Mouse (Mus musculus) limb, embryonic 11.5 days (tissue): ENCODE data around the gene Wwox. TPM values are rescaled to one million over a fixed set of nuclear protein-coding genes. Genes with fewer than 3 reads are reported as not detected.

Experiments used
- ATAC-seq: fragments of 200-750 bp; cut with Nextera tagmentation; 2 replicates; pipeline ENCODE4 v1.8.0; 2017; ENCODE audit warnings: low read depth; ENCODE audit not compliant: insufficient number of reproducible peaks, low FRiP score, low TSS enrichment
- DNase-seq: peaks from one replicate; pipeline ENCODE4 v3.0.0-alpha.2; 2015; ENCODE audit warnings: low spot score
- H3K27ac ChIP-seq: fragments of 300-500 bp; sonication (generic); replicated peaks from 2 replicates; pipeline ENCODE4 v1.5.1; 2014; ENCODE audit warnings: low read depth, mild to moderate bottlenecking, low read length
- H3K27me3 ChIP-seq: fragments of 300-500 bp; sonication (generic); 2 replicates; pipeline ENCODE4 v1.6.1; 2014; ENCODE audit warnings: mild to moderate bottlenecking, low read length, mixed read lengths; ENCODE audit not compliant: control insufficient read depth, insufficient read depth
- H3K36me3 ChIP-seq: fragments of 300-500 bp; sonication (generic); 2 replicates; pipeline ENCODE4 v1.6.1; 2014; ENCODE audit warnings: mild to moderate bottlenecking, low read length, moderate library complexity, mixed read lengths; ENCODE audit not compliant: control insufficient read depth, insufficient read depth
- H3K4me1 ChIP-seq: fragments of 300-500 bp; sonication (generic); 2 replicates; pipeline ENCODE4 v1.6.1; 2014; ENCODE audit warnings: low read length, mixed read lengths; ENCODE audit not compliant: control insufficient read depth, insufficient read depth
- H3K4me2 ChIP-seq: fragments of 300-500 bp; sonication (generic); 2 replicates; pipeline ENCODE4 v1.6.1; 2014; ENCODE audit warnings: low read depth, mild to moderate bottlenecking, moderate library complexity; ENCODE audit not compliant: severe bottlenecking
- H3K4me3 ChIP-seq: fragments of 300-500 bp; sonication (generic); 2 replicates; pipeline ENCODE4 v1.5.1; 2014; ENCODE audit warnings: low read depth, low read length
- H3K9ac ChIP-seq: fragments of 300-500 bp; sonication (generic); 2 replicates; pipeline ENCODE4 v1.6.1; 2014; ENCODE audit warnings: mild to moderate bottlenecking, low read length
- H3K9me3 ChIP-seq: fragments of 300-500 bp; sonication (generic); 2 replicates; pipeline ENCODE4 v1.6.1; 2016; ENCODE audit warnings: low read length; ENCODE audit not compliant: control insufficient read depth
- WGBS: fragments of 180-500 bp; shearing (Covaris S2); extraction: QIAGEN DNeasy Blood & Tissue Kit; methylation state at CpG from one replicate; pipeline ENCODE4 v1.1.7; 2014; 5-methylcytosine and 5-hydroxymethylcytosine counted together
- polyA plus RNA-seq: library from polyadenylated mRNA; unstranded; fragments of >200 nt; fragmentation: Nextera tagmentation; extraction: Ambion mirVana; gene quantifications from 2 replicates; pipeline ENCODE4 v1.2.1, GENCODE M21; 2014

Wwox gene
- polyA plus RNA-seq, 1 experiment from 2014 or later, result 7.3 TPM

DNA sequence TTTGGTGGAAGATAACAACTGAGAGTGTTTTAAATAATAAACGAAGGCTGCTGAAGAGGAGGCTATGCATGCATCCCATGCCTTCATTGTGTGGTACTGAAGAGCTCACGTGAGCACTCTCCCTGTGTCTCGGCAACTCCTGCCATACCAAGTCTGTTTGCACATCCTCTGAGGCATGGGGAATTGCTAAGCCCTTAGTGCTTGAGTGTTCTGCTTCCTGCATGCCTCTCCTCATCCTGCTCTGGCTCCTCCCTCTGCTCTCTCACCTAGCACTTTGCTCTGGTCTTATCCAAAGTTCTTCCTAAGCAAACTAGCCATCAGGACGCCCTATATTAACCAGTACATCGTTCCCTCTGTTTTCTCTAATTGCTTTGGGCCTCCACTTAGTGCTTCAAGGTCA lies 463.1 kb downstream of the Wwox start:
- Histone ChIP-seq H3K9me3 (no peaks in the 10 kb centered on the region), H3K4me2 (no peak overlapping the region), H3K27me3 (no peaks in the 10 kb centered on the region), H3K9ac (no peak overlapping the region), H3K27ac (no peak overlapping the region), H3K36me3 (no peaks in the 10 kb centered on the region), H3K4me1 (no peaks in the 10 kb centered on the region), H3K4me3 (no peak overlapping the region)
- no peak for DNase-seq
- ATAC-seq, result no peak
- WGBS, result 91% methylated on average over 5 of the region's 5 CpGs

DNA sequence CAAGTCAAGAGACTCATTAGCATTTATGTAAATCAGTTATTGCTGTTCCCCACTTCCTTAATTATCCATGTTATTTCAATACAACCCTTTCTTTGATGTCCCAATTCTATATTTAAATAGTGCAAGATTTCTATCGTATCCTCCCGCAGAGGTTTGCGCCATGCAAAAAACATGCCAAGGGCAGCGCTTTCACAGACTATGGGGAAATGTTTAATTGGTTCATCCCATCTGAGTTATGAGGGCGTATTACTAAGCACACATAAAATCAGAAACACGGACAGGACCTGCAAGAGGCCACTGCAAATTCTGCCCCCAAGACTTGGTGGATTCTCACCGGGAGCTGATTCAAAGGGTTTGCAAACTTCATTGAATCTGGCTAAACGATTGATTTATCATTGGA lies 468.6 kb downstream of the Wwox start:
- H3K4me2 ChIP-seq, result no peak overlapping the region
- no peaks in the 10 kb centered on the region for H3K36me3 ChIP-seq
- no peaks in the 10 kb centered on the region for H3K27me3 ChIP-seq
- ATAC-seq, result no peak
- H3K9me3 ChIP-seq, result no peaks in the 10 kb centered on the region
- no peak for DNase-seq
- no peak overlapping the region for H3K4me3 ChIP-seq
- no peak overlapping the region for H3K9ac ChIP-seq
- H3K27ac ChIP-seq, result no peak overlapping the region
- WGBS, result 91% methylated on average over 8 of the region's 8 CpGs
- no peaks in the 10 kb centered on the region for H3K4me1 ChIP-seq

DNA sequence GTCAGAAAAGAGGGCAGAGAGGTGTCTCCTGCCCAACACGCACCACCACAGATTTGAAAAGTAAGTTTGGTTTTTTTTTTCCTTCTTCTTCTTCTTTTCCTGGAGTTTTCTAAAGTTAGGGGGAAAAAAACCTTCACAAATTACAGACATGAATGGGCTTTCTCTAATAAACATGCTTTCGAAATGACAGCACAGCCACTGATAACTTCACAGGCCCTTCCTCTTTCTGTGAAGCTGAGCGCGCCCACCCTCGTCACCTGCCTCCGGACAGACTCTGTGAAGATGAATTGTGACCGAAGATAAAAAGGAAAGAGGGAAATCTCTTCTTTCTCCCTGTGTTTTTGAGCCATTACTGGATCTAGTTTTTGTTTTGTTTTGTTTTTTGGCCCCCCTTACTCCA lies 469.1 kb downstream of the Wwox start:
- Histone ChIP-seq H3K27ac (no peak overlapping the region), H3K4me3 (no peak overlapping the region), H3K4me2 (no peak overlapping the region), H3K9ac (no peak overlapping the region), H3K36me3 (no peaks in the 10 kb centered on the region), H3K9me3 (no peaks in the 10 kb centered on the region), H3K4me1 (no peaks in the 10 kb centered on the region), H3K27me3 (no peaks in the 10 kb centered on the region)
- WGBS, result 82% methylated on average over 7 of the region's 7 CpGs
- ATAC-seq (no peak), DNase-seq (no peak)

DNA sequence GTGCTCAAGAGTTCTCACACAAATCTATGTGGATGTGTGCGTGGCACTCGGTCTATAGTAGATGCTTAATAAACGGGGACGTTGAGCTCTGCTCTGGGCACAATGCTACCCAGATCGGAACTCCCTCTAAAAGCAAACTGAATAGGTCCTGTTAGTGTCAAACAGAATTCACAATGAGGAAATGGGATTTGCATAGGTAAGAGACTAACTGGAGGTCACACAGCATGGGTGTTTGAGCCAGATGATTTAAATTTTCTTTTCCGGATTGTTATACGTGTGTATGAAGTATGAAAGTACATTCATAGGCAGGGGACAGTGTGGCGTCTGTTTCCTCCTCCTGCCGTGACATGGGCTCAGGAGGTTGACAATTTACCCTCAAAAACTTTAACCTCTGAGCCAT lies 469.7 kb downstream of the Wwox start:
- Histone ChIP-seq H3K9me3 (no peaks in the 10 kb centered on the region), H3K4me3 (no peak overlapping the region), H3K4me1 (no peaks in the 10 kb centered on the region), H3K27ac (no peak overlapping the region), H3K36me3 (no peaks in the 10 kb centered on the region), H3K27me3 (no peaks in the 10 kb centered on the region), H3K9ac (no peak overlapping the region), H3K4me2 (no peak overlapping the region)
- no peak for ATAC-seq
- no peak for DNase-seq
- 89% methylated on average over 9 of the region's 9 CpGs for WGBS

DNA sequence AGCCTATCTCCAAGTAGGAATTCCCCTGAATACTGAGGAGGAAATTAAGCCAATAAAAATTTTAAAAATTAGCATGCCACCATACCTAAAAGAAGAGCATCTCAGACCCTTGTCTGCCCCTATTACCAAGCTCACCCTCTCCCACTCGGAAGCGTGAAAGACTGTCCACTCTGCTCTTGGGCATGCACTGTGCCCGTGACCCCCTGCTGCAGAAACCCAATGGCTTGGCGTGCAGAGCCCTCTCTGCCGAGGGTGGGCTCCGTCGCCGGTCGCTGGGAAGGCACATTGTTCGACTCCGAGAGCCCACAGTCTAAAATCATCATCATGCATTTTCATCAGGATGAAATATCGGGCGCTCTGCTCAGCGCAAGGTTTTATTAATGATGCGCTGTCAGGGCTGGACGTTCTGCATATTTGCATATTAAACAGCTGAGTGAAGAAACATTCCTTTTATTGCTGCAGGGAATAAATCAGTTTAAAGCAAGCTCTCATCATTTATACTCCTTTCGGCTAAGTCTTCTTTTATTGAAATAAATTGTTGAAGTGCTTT lies 471.7 kb downstream of the Wwox start:
- ATAC-seq, result no peak
- 84% methylated on average over 17 of the region's 17 CpGs for WGBS
- H3K9me3 ChIP-seq, result no peaks in the 10 kb centered on the region
- H3K4me3 ChIP-seq, result no peak overlapping the region
- no peak overlapping the region for H3K4me2 ChIP-seq
- H3K27me3 ChIP-seq, result no peaks in the 10 kb centered on the region
- DNase-seq, result no peak
- no peaks in the 10 kb centered on the region for H3K4me1 ChIP-seq
- H3K9ac ChIP-seq, result no peak overlapping the region
- H3K36me3 ChIP-seq, result no peaks in the 10 kb centered on the region
- no peak overlapping the region for H3K27ac ChIP-seq

DNA sequence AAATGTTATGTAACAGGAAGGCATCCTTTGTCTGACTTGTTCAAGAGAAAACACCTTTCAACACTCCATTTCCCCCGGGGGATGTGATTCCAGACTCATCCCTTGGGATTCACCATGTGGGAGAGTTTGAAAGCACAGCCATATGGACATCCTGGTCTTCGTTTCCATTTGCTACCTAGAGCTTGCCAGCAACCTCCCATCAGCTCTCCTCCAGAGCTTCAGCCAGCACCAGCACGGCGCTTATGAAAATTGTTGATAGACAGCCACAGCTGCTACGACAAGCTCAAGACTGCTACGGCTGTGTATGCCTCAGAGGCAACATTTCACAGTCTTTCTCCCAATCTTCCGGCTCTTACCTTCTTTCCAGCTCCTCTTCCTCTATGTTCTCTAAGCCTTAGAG lies 484.2 kb downstream of the Wwox start:
- Histone ChIP-seq H3K27ac (no peak overlapping the region), H3K36me3 (no peaks in the 10 kb centered on the region), H3K4me1 (no peaks in the 10 kb centered on the region), H3K4me3 (no peak overlapping the region), H3K9ac (no peak overlapping the region), H3K27me3 (no peaks in the 10 kb centered on the region), H3K9me3 (no peaks in the 10 kb centered on the region), H3K4me2 (no peak overlapping the region)
- 82% methylated on average over 7 of the region's 7 CpGs for WGBS
- DNase-seq (no peak), ATAC-seq (no peak)

DNA sequence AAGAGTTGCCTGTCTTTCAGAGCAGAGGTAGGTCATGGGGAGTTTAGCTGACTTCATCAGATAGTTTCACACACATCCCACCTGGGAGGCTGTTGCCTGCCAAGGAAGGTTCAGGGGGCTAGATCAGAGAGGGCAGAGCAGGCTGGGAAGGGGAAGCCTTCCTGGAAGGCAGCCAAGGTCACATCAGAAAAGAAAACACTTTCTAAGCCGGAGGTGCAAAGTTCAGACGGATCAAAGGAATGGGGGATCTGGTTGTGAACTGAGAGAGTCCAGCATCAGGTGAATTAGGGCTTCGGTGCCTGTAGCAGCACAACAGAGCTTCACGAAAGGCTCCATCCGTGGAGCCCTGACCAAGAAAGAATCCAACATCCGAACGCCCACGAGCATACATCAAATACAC lies 488.0 kb downstream of the Wwox start:
- H3K27me3 ChIP-seq, result no peaks in the 10 kb centered on the region
- H3K27ac ChIP-seq, result no peak overlapping the region
- WGBS, result 66% methylated on average over 8 of the region's 8 CpGs
- no peaks in the 10 kb centered on the region for H3K4me1 ChIP-seq
- DNase-seq, result no peak
- H3K4me3 ChIP-seq, result no peak overlapping the region
- H3K9ac ChIP-seq, result no peak overlapping the region
- H3K9me3 ChIP-seq, result no peaks in the 10 kb centered on the region
- H3K4me2 ChIP-seq, result no peak overlapping the region
- no peak for ATAC-seq
- H3K36me3 ChIP-seq, result no peaks in the 10 kb centered on the region

DNA sequence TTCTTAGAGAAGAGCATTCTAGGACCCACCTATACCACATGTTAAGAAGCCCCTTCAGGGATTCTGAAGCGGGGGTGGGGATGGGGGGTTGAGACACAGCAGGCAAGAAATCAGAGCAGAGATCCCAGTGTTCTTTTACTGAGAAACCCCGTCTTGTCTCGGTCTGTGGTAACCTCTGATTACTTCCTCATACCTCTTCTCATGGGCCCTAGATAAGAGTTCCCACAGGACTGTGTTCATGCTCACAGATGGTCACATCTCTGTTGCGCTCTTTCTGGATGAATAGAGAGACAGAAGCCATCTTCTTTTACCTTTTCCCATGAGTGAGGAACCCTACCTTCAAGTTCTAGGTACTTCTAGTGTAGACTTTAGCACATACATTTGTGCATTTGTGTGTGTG lies 488.5 kb downstream of the Wwox start:
- WGBS, result 90% methylated on average over 4 of the region's 4 CpGs
- no peaks in the 10 kb centered on the region for H3K4me1 ChIP-seq
- ATAC-seq, result no peak
- H3K27ac ChIP-seq, result no peak overlapping the region
- no peaks in the 10 kb centered on the region for H3K27me3 ChIP-seq
- no peak overlapping the region for H3K4me2 ChIP-seq
- no peak overlapping the region for H3K4me3 ChIP-seq
- DNase-seq, result no peak
- H3K36me3 ChIP-seq, result no peaks in the 10 kb centered on the region
- no peaks in the 10 kb centered on the region for H3K9me3 ChIP-seq
- no peak overlapping the region for H3K9ac ChIP-seq

DNA sequence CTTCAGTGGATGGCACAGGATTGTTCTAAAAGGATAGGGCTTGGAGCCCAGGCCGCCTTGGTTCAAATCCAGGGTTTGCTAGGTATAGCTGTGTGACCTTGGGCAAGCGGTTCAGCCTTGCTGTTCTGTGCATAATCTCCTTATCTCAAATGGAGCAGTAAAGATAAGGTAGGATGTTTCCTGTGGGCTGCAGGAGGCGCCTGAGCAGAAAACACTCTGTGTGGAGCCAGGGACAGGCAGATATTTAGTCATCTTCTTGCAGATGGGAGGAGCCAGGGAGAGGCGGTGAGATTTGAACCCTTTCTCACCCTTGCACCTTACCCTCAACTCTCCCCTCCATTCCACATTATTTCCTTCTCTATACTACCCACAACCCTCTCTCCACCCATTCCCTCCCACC lies 490.1 kb downstream of the Wwox start:
- no peaks in the 10 kb centered on the region for H3K9me3 ChIP-seq
- DNase-seq (no peak), ATAC-seq (no peak)
- no peak overlapping the region for H3K27ac ChIP-seq
- no peak overlapping the region for H3K9ac ChIP-seq
- H3K27me3 ChIP-seq, result no peaks in the 10 kb centered on the region
- no peak overlapping the region for H3K4me3 ChIP-seq
- no peak overlapping the region for H3K4me2 ChIP-seq
- no peaks in the 10 kb centered on the region for H3K36me3 ChIP-seq
- no peaks in the 10 kb centered on the region for H3K4me1 ChIP-seq
- 88% methylated on average over 4 of the region's 4 CpGs for WGBS
